Mouse (Mus musculus) ES-E14 (cell line): ENCODE results near the gene Ddx20. TPM values are rescaled to one million over a fixed set of nuclear protein-coding genes. Genes with fewer than 3 reads are reported as not detected.
A peak's percentile ranks its signal among the peaks of the same experiment; 100 is the strongest.
"Not testable (repeated sequence)": the region's sequence is repeated elsewhere in the genome, so short reads cannot be mapped to it uniquely, and the experiment has no call there.

Experiments
- DNase-seq: peaks from one replicate; pipeline ENCODE4 v3.0.0-alpha.2; 2013; ENCODE audit warnings: low read depth, low spot score
- H3K27ac ChIP-seq: 2 replicates; pipeline ENCODE4 v1.5.1; 2012; ENCODE audit warnings: low read depth, mild to moderate bottlenecking, low read length, moderate library complexity, mixed read lengths; ENCODE audit not compliant: poor library complexity, insufficient read depth, severe bottlenecking
- H3K36me3 ChIP-seq: 2 replicates; pipeline ENCODE4 v1.6.1; 2012; ENCODE audit warnings: mild to moderate bottlenecking, low read length, moderate library complexity, mixed read lengths; ENCODE audit not compliant: control insufficient read depth, poor library complexity, insufficient read depth, severe bottlenecking
- H3K4me1 ChIP-seq, 2 experiments: fragments of 150-350 bp in 1 of 2; sonication (generic) in 1 of 2; 2 replicates each; pipeline ENCODE4 v1.6.1; 2012; ENCODE audit warnings: low read length in 2 of 2, mild to moderate bottlenecking in 1 of 2, mixed read lengths in 1 of 2; ENCODE audit not compliant: control insufficient read depth in 2 of 2, insufficient read depth in 2 of 2, poor library complexity in 1 of 2
- H3K4me3 ChIP-seq, 2 experiments: fragments of 150-350 bp in 1 of 2; sonication (generic) in 1 of 2; 2 replicates each; pipeline ENCODE4 v1.5.1; 2012; ENCODE audit warnings: low read length in 2 of 2, low read depth in 1 of 2, mild to moderate bottlenecking in 1 of 2, mixed read lengths in 1 of 2; ENCODE audit not compliant: insufficient read depth in 1 of 2, poor library complexity in 1 of 2, severe bottlenecking in 1 of 2
- H3K9ac ChIP-seq: 2 replicates; pipeline ENCODE4 v1.6.1; 2012; ENCODE audit warnings: low read depth, mild to moderate bottlenecking, low read length, mixed read lengths; ENCODE audit not compliant: poor library complexity, insufficient read depth, severe bottlenecking
- H3K9me3 ChIP-seq: fragments of 150-350 bp; sonication (generic); 2 replicates; pipeline ENCODE4 v1.6.1; 2012; ENCODE audit warnings: low read depth, mild to moderate bottlenecking, low read length; ENCODE audit not compliant: control insufficient read depth, insufficient read depth
- CHD2 ChIP-seq: IDR thresholded peaks from 2 replicates; pipeline ENCODE4 v1.6.1; 2014; ENCODE audit warnings: mild to moderate bottlenecking, low read depth, low read length, inconsistent platforms
- HCFC1 ChIP-seq: IDR thresholded peaks from 2 replicates; pipeline ENCODE4 v1.6.1; 2012; ENCODE audit warnings: low read length, inconsistent platforms, borderline replicate concordance; ENCODE audit not compliant: insufficient read depth
- MAFK ChIP-seq: IDR thresholded peaks from 2 replicates; pipeline ENCODE4 v1.6.1; 2014; ENCODE audit warnings: mild to moderate bottlenecking, low read depth, low read length, inconsistent platforms; ENCODE audit not compliant: insufficient read depth
- ZC3H11A ChIP-seq: IDR thresholded peaks from 2 replicates; pipeline ENCODE4 v1.6.1; 2012; ENCODE audit warnings: low read depth, mild to moderate bottlenecking, inconsistent platforms, low read length, borderline replicate concordance
- ZNF384 ChIP-seq: IDR thresholded peaks from 2 replicates; pipeline ENCODE4 v1.6.1; 2012; ENCODE audit warnings: low read depth, low read length, inconsistent platforms
- in situ Hi-C, 2 experiments: fragments of 600-800 bp; cut with MboI; formaldehyde crosslinking; loops; one replicate each; pipeline ENCODE4 v1.15.1; 2025; ENCODE audit warnings: low sequenced_read_pairs in 2 of 2, inconsistent platforms in 1 of 2; ENCODE audit not compliant: unreplicated experiment in 2 of 2
- total RNA-seq: library from RNA; depleted of rRNA; stranded (reverse); fragments of 300-350 nt; gene quantifications from 2 replicates; pipeline ENCODE4 v1.2.3, GENCODE M21; 2012

Ddx20 gene
- total RNA-seq, 1 experiment: 46.7 TPM

- no peaks in the 10 kb centered on the region for H3K9me3 ChIP-seq
- DNase-seq: no peak
- H3K4me1 ChIP-seq: no peaks in the 10 kb centered on the region
- H3K27ac ChIP-seq: no peak overlapping the region
- H3K36me3 ChIP-seq: no peaks in the 10 kb centered on the region; the same call in 1 of the 2 replicates
- in situ Hi-C loops: no loop called here
- peak overlapping the region; percentile 78 for H3K9ac ChIP-seq
- peak overlapping the region; percentile 77 to 81 for H3K4me3 ChIP-seq
- TF ChIP-seq CHD2 (no peak), ZNF384 (no peak), MAFK (no peak), HCFC1 (no peak), ZC3H11A (no peak)
These were observed 17.7 kb upstream of the Ddx20 start for GRCm38 (mm10) chr3:105705061-105705549.

DNA sequence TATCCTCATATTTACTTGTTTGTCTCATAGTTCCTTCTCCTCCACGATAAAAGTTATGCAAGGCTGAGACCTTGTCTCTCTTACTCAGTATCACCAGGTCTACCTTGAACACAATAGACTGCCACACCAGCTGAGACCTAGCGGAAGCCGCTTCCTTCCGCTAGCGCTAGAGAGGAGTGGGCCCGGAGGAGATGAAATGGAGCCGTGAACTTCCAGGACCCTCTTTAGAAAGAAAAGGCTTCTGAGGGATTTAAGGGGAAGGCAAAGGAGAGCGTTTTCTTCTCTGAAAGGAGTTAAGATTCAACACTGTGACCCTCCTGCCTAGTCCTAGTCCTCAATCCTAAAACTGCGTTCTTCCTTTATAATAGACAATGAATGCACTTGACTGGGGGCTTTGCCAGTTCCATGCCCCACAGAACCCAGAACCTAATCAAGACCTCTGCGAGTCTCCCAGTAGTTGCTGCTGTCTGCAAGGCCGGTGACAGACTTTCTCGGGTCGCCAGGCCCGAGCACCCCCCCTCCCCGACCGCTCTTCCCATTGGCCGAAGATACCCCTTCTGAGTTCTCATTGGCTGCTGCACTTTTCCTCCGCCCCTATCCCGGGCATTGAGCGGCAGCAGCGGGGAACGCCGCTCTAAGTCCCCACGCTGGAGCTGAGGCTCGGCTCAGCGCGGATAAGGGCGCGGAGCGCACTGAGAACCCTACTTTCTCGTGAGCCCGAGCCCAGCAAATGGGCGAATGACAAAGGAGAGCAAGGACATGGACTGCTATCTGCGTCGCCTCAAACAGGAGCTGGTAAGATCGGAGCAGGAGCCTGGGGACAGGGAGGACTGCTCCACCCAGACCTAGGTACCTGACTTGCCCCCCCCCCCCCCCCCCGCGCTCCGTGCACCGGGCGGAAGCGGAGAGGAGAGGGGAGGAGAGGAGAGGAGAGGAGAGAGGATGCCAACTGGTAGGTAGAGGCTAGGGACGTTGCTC lies 16.9 kb upstream of the Ddx20 start, which contains the start of gene Inka2:
Gene Inka2 (plus strand): TSS at position 569 of the 978 bp plus-strand sequence.
- TF ChIP-seq ZC3H11A: no peak
- TF ChIP-seq MAFK: no peak
- TF ChIP-seq HCFC1: no peak
- 0 out of 2 replicates have a peak, but pooled peaks have one; percentile 20 for TF ChIP-seq CHD2
- no peaks in the 10 kb centered on the region; the same call in 1 of the 2 replicates for H3K36me3 ChIP-seq
- no peaks in the 10 kb centered on the region for H3K4me1 ChIP-seq
- in situ Hi-C loops: no loop called here
- H3K9me3 ChIP-seq: no peaks in the 10 kb centered on the region
- H3K4me3 ChIP-seq: peak within 1 kb of the TSS; percentile 77 to 81
- H3K27ac ChIP-seq: no peak within 1 kb of the TSS
- H3K9ac ChIP-seq: peak within 1 kb of the TSS; percentile 78
- peak; percentile 83 for DNase-seq

DNA sequence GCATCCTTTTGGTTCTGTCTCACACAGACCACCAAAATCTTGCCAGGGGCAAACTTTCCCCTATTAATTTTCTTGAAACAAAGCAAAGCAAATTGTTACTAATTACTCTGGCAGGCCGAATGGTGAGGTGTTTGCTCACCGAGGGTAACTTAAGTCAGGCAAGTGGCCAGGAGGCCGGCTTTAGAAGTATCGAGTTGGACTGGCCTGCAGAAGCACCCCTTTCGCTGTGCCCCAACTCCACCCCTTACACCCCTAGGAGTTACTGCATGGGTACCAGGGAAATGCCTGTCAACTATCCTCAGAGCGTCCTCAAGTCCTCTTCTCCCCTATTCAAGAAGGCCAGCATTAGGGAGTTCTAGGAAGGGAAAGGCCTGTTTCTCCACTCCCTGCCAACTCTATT lies 16.2 kb upstream of the Ddx20 start:
- Histone ChIP-seq H3K9ac (no peak overlapping the region), H3K27ac (no peak overlapping the region), H3K36me3 (no peaks in the 10 kb centered on the region), H3K9me3 (no peaks in the 10 kb centered on the region), H3K4me1 (no peaks in the 10 kb centered on the region), H3K4me3 (no peak overlapping the region)
- DNase-seq: no peak
- no peak for TF ChIP-seq HCFC1
- no peak for TF ChIP-seq ZNF384
- no peak for TF ChIP-seq MAFK
- no peak for TF ChIP-seq CHD2
- TF ChIP-seq ZC3H11A: no peak
- in situ Hi-C loops: no loop called here

GRCm38 (mm10) chr3:105701399-105701798 lies 14.0 kb upstream of the Ddx20 start:
- no peak overlapping the region for H3K27ac ChIP-seq
- in situ Hi-C loops: no loop called here

DNA sequence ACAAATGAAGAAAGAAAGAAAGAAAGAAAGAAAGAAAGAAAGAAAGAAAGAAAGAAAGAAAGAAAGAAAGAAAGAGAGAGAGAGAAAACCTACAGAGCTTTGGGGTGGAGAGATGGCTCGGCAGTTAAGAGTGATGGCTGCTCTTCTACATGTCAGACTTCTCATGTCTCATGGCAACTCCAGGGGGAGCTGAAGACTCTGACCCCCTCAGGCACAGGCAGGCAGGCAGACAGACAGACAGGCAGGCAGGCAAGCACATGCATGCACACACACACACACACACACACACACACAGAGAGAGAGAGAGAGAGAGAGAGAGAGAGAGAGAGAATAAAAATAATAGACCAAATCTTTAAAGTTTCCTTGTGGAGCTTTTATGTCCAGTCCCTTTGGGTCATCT lies 13.4 kb upstream of the Ddx20 start:
- H3K9ac ChIP-seq, H3K4me3 ChIP-seq, H3K36me3 ChIP-seq, in situ Hi-C loops, H3K9me3 ChIP-seq, DNase-seq, H3K27ac ChIP-seq, H3K4me1 ChIP-seq: not testable (repeated sequence)

More at GRCm38 (mm10) chr3:105701399-105701798, 14.0 kb upstream of the Ddx20 start:
- DNase-seq: no peak
- Histone ChIP-seq H3K9ac (no peak overlapping the region), H3K4me3 (no peak overlapping the region), H3K4me1 (no peaks in the 10 kb centered on the region), H3K36me3 (no peaks in the 10 kb centered on the region), H3K9me3 (no peaks in the 10 kb centered on the region)
- no peak for TF ChIP-seq ZNF384
- TF ChIP-seq CHD2: no peak
- TF ChIP-seq HCFC1: no peak
- TF ChIP-seq MAFK: no peak
- no peak for TF ChIP-seq ZC3H11A
